ENCODE assay signal across 22 mouse cellular contexts in genomic region chr6:89606096-89606495, GRCm38 (mm10).
"Had no signal": no experiment of that assay in that cellular context is flagged by ENCODE, and none has a peak within 500 bp of the region (broad histone marks: within the 10 kb centered on the region; RNA-seq: fewer than 3 reads in every experiment).

No protein-coding gene starts in this region.

- H3K36me3 ChIP-seq: heart, embryonic 13.5 days; heart, embryonic 15.5 days; hindbrain, embryonic 10.5 days; hindbrain, embryonic 12.5 days; intestine, embryonic 15.5 days; limb, embryonic 13.5 days; limb, embryonic 15.5 days; liver, embryonic 12.5 days had no signal

- H3K27me3 ChIP-seq: heart, embryonic 13.5 days; heart, embryonic 15.5 days; hindbrain, embryonic 12.5 days; intestine, embryonic 15.5 days; limb, embryonic 13.5 days; limb, embryonic 15.5 days; liver, embryonic 12.5 days had no signal

- H3K4me3 ChIP-seq: gastrocnemius, adult 2 months; heart, embryonic 13.5 days; heart, embryonic 15.5 days; hindbrain, embryonic 10.5 days; hindbrain, embryonic 12.5 days; intestine, embryonic 15.5 days; layer of hippocampus, adult 2 months; limb, embryonic 13.5 days; limb, embryonic 15.5 days; liver, embryonic 12.5 days had no signal

- DNase-seq: gastrocnemius, adult 2 months; gastrocnemius, postnatal 10 days; gastrocnemius, postnatal 25 days; heart, adult 18-20 months; heart, postnatal 14 days; heart, postnatal 4 days; kidney, adult 18-20 months; kidney, adult 8-10 months; kidney, postnatal 10 days; kidney, postnatal 25 days; kidney, postnatal 4 days; left cerebral cortex, postnatal 4 days; lung, adult 18-20 months had no signal
